Mouse (Mus musculus): Measurements from ENCODE around the gene Cntn1.

Gene Cntn1

DNA sequence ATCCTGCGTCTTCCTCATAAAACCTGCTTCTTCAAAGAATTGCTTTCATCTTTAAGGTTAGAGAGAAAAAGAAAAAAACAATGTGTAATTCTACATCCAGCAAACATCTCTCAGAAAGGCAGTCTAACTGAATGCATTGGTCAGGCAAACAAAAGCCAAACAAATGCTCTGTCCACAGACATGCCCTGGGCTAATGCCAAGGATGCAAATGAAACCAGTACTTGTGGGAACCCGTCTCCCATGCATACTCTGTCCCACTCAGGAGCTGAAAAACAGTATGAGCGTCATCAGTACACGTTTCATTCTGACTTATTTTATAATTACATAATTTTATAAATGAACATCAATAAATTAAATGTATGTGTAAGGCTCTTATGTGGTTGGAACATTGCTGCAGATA lies 91.0 kb downstream of the Cntn1 start:
- no peak for DNase-seq

DNA sequence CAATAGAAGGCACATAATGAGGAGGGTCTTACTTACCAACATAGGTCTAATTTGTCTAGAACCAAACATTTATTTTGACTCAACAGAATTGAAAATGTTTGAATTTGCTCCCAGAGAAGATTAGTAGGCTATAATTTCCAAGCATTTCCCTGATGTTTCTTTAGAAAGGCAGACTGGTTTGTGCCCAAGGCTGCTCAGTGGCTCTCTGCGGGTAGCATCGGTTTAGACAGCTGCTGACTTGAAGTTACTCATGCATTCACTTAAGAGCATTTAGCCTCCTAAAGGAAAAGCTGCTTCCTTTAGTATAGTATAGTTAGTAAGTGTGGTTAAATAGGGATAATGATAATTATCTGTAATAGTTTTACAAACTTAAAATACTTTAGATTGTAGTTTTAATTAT lies 104.0 kb downstream of the Cntn1 start:
- no peak for DNase-seq

- peak; percentile 10 for DNase-seq
These were observed 109.8 kb downstream of the Cntn1 start for GRCm38 (mm10) chr15:92160855-92161162.

GRCm38 (mm10) chr15:92161163-92162025 lies 110.4 kb downstream of the Cntn1 start:
- DNase-seq: peak; percentile 20

GRCm38 (mm10) chr15:92162835-92163234 lies 111.9 kb downstream of the Cntn1 start:
- no peak for DNase-seq

GRCm38 (mm10) chr15:92164127-92164526 lies 113.2 kb downstream of the Cntn1 start:
- peak; percentile 20 for DNase-seq

GRCm38 (mm10) chr15:92166266-92166665 lies 115.3 kb downstream of the Cntn1 start:
- no peak for DNase-seq

GRCm38 (mm10) chr15:92175739-92176138 lies 124.8 kb downstream of the Cntn1 start:
- no peak for DNase-seq

GRCm38 (mm10) chr15:92177413-92177812 lies 126.4 kb downstream of the Cntn1 start:
- DNase-seq: no peak

- DNase-seq: no peak
These were observed 134.5 kb downstream of the Cntn1 start for GRCm38 (mm10) chr15:92185484-92185883.

DNA sequence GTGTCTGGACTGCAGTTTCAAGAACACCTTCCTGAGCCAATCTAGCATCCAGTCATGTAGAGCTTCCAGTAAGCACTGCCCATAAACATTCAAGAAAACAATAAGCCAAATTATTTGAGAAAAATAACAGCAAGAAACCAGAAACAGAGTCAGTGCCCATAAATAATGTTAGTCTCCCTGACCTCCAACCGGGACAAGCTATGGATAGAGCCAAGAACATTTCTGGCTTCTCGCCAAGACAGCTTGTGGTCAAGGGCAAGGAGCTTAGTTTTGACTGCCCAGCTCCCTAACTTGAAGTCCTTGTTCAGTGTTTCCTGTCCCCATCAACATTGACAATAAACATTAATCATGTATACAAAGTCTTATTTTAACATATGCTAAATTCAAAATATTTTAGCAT lies 139.0 kb downstream of the Cntn1 start:
- no peak for DNase-seq

DNA sequence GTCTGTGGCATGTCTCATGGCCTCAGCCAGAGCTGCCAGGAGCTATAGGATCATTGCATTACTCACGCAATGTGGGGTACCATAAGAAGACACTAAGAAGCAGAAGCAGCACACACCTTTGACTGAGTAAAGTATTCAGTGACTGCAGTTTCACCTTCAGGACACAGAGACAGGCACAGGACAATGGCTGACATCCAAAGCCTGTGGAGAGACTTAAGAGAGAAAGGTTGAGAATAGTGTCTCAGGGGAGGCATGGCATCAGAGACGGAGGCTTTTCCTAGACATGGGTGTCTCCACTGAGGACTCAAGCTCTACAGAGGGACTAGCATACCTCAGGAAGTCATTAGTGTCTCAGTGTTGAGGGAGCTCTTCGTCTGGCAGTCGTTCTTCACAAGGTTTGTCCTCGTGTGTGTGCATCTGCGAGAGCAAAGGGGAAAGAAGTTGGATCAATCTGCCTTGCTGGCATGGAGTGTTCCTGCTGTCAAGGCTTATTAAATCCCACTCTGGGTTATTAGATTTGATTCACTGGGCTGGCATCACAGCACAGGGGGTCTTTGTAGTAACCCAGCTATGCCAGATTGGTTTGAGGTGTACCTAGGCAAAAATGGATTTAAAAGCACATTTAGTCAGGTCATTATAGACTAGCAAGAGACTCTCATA lies 149.5 kb downstream of the Cntn1 start:
- DNase-seq: no peak

GRCm38 (mm10) chr15:92206695-92207094 lies 155.7 kb downstream of the Cntn1 start:
- no peak for DNase-seq

GRCm38 (mm10) chr15:92209778-92210177 lies 158.8 kb downstream of the Cntn1 start:
- DNase-seq: no peak

GRCm38 (mm10) chr15:92210486-92211235 lies 159.7 kb downstream of the Cntn1 start:
- no peak for DNase-seq

GRCm38 (mm10) chr15:92215841-92216240 lies 164.9 kb downstream of the Cntn1 start:
- no peak for DNase-seq

DNA sequence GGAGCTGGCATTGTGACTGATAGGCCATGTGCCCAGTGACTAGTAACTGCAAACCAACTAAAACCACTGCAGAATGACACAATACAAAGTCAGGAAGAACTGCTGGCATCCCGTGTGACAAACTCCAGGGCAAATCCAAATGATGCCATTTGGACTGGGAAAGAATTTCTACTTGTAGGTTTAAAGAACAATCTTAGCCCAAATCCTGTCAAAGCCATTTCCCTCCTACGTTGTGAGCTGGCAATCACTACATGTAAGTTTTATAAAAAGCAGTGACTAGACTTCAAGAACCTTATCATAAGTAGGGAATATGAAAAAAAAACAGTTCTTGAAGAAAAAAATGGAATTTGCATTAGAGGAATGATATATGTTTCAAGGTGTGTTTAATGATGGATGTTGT lies 170.5 kb downstream of the Cntn1 start:
- DNase-seq: no peak

DNA sequence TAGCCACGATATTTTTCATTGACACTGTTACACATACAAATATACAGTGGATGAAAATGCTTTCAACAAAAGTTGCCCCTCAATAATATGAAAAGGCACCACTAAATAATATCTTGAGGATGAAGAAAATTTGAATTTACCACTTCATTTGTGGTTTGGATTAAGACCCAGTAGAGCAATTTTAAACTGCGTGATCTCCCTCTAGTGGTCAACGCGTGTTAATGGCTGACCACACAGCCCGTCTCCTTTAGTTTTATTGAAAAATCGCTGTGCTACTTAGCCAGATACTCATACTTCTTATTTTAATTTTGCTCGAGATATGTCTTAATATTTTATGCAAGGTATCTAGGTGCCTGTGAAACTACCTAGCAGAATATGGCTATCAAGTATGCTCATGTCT lies 180.4 kb downstream of the Cntn1 start:
- no peak for DNase-seq

- no peak for DNase-seq
These were observed 184.9 kb downstream of the Cntn1 start for GRCm38 (mm10) chr15:92235836-92236235.

GRCm38 (mm10) chr15:92264980-92265707 lies 214.2 kb downstream of the Cntn1 start:
- DNase-seq: peak; percentile 62

DNA sequence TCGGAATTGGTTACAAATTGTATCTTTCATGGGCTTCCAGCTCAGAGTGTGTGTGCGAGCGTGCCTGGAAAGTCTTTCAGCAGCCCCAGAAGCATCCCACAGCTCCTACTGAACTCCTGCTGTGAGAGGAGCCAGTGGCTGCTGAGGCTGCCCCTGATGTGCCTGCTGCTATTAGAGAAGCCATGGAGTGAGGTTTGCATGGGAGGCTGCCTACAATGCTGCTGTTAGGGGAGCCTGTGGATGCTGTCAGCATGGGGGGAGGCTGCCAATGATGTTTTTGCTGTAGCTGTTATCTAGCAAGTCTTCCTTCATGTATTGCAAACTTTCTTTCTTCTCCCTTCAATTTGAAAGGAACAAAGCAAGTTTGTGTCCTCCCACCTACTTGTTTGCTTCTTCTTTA lies 217.4 kb downstream of the Cntn1 start:
- no peak for DNase-seq

GRCm38 (mm10) chr15:92268741-92269322 lies 217.9 kb downstream of the Cntn1 start:
- DNase-seq: no peak

Data from right cerebral cortex, postnatal 4 days (tissue).